Mouse (Mus musculus) hindbrain, embryonic 13.5 days (tissue): Measurements from ENCODE around the gene 3110009E18Rik. TPM values are rescaled to one million over a fixed set of nuclear protein-coding genes. Genes with fewer than 3 reads are reported as not detected.

Experiments
- ATAC-seq: fragments of 200-750 bp; cut with Nextera tagmentation; 2 replicates; pipeline ENCODE4 v1.8.0; 2017; ENCODE audit warnings: moderate TSS enrichment; ENCODE audit not compliant: low FRiP score
- H3K27ac ChIP-seq: fragments of 300-500 bp; sonication (generic); 2 replicates; pipeline ENCODE4 v1.5.1; 2015; ENCODE audit warnings: inconsistent platforms, mild to moderate bottlenecking, moderate library complexity
- H3K27me3 ChIP-seq: fragments of 300-500 bp; sonication (generic); 2 replicates; pipeline ENCODE4 v1.6.1; 2015; ENCODE audit warnings: mild to moderate bottlenecking, inconsistent platforms
- H3K36me3 ChIP-seq: fragments of 300-500 bp; sonication (generic); 2 replicates; pipeline ENCODE4 v1.6.1; 2015; ENCODE audit warnings: mild to moderate bottlenecking, inconsistent platforms
- H3K4me1 ChIP-seq: fragments of 300-500 bp; sonication (generic); replicated peaks from 2 replicates; pipeline ENCODE4 v1.6.1; 2015; ENCODE audit warnings: inconsistent platforms
- H3K4me2 ChIP-seq: fragments of 300-500 bp; sonication (generic); 2 replicates; pipeline ENCODE4 v1.6.1; 2015; ENCODE audit warnings: inconsistent platforms, mild to moderate bottlenecking, moderate library complexity
- H3K4me3 ChIP-seq: fragments of 300-500 bp; sonication (generic); 2 replicates; pipeline ENCODE4 v1.5.1; 2015; ENCODE audit warnings: mild to moderate bottlenecking, inconsistent platforms
- H3K9ac ChIP-seq: fragments of 300-500 bp; sonication (generic); 2 replicates; pipeline ENCODE4 v1.6.1; 2015; ENCODE audit warnings: mild to moderate bottlenecking, inconsistent platforms
- H3K9me3 ChIP-seq: fragments of 300-500 bp; sonication (generic); 2 replicates; pipeline ENCODE4 v1.6.1; 2016; ENCODE audit warnings: inconsistent platforms
- WGBS: fragments of 180-500 bp; shearing (Covaris S2); methylation state at CpG from one replicate; pipeline ENCODE4 v1.1.7; 2015; 5-methylcytosine and 5-hydroxymethylcytosine counted together
- polyA plus RNA-seq: library from polyadenylated mRNA; unstranded; fragments of >200 nt; fragmentation: Nextera tagmentation; extraction: Ambion mirVana; gene quantifications from 2 replicates; pipeline ENCODE4 v1.2.1, GENCODE M21; 2015

The 3110009E18Rik gene
- polyA plus RNA-seq, 1 experiment from 2014 or later = 21.6 TPM

GRCm38 (mm10) chr1:120190946-120191345 lies 70.0 kb downstream of the 3110009E18Rik start:
- H3K36me3 ChIP-seq = no peaks in the 10 kb centered on the region

GRCm38 (mm10) chr1:120192321-120192720 lies 71.3 kb downstream of the 3110009E18Rik start:
- 76% methylated on average over 6 of the region's 6 CpGs for WGBS
- H3K27ac ChIP-seq = no peak overlapping the region

More at GRCm38 (mm10) chr1:120190946-120191345, 70.0 kb downstream of the 3110009E18Rik start:
- Histone ChIP-seq H3K27ac (no peak overlapping the region), H3K27me3 (no peaks in the 10 kb centered on the region), H3K9ac (no peak overlapping the region), H3K9me3 (no peaks in the 10 kb centered on the region), H3K4me1 (peaks cover 16% of the 10 kb centered on the region), H3K4me3 (no peak overlapping the region), H3K4me2 (no peak overlapping the region)
- no peak for ATAC-seq
- WGBS = 87% methylated on average over 6 of the region's 6 CpGs

GRCm38 (mm10) chr1:120193586-120193985 lies 72.6 kb downstream of the 3110009E18Rik start:
- H3K4me2 ChIP-seq = no peak overlapping the region
- H3K4me1 ChIP-seq = peaks cover 7% of the 10 kb centered on the region
- no peak overlapping the region for H3K9ac ChIP-seq
- no peak overlapping the region for H3K27ac ChIP-seq
- no peaks in the 10 kb centered on the region for H3K27me3 ChIP-seq
- H3K4me3 ChIP-seq = no peak overlapping the region
- H3K36me3 ChIP-seq = no peaks in the 10 kb centered on the region
- H3K9me3 ChIP-seq = no peaks in the 10 kb centered on the region
- ATAC-seq = no peak
- WGBS = 95% methylated on average over 10 of the region's 10 CpGs

More at GRCm38 (mm10) chr1:120192321-120192720, 71.3 kb downstream of the 3110009E18Rik start:
- H3K4me2 ChIP-seq = no peak overlapping the region
- no peaks in the 10 kb centered on the region for H3K27me3 ChIP-seq
- peaks cover 7% of the 10 kb centered on the region for H3K4me1 ChIP-seq
- no peak overlapping the region for H3K4me3 ChIP-seq
- no peak for ATAC-seq
- H3K9ac ChIP-seq = no peak overlapping the region
- H3K36me3 ChIP-seq = no peaks in the 10 kb centered on the region
- H3K9me3 ChIP-seq = no peaks in the 10 kb centered on the region

- Histone ChIP-seq H3K27ac (no peak overlapping the region), H3K9me3 (no peaks in the 10 kb centered on the region), H3K27me3 (no peaks in the 10 kb centered on the region), H3K36me3 (no peaks in the 10 kb centered on the region), H3K4me1 (peaks cover 7% of the 10 kb centered on the region), H3K9ac (no peak overlapping the region), H3K4me3 (no peak overlapping the region), H3K4me2 (no peak overlapping the region)
- WGBS = 34% methylated on average over 5 of the region's 5 CpGs
- ATAC-seq = no peak
Measured at GRCm38 (mm10) chr1:120195947-120196346, 75.0 kb downstream of the 3110009E18Rik start.

- peaks cover 7% of the 10 kb centered on the region for H3K4me1 ChIP-seq
- no peak overlapping the region for H3K4me2 ChIP-seq
- no peak overlapping the region for H3K9ac ChIP-seq
- ATAC-seq = no peak
- WGBS = 88% methylated on average over 2 of the region's 2 CpGs
- no peak overlapping the region for H3K4me3 ChIP-seq
- no peaks in the 10 kb centered on the region for H3K27me3 ChIP-seq
- no peaks in the 10 kb centered on the region for H3K36me3 ChIP-seq
- H3K27ac ChIP-seq = no peak overlapping the region
- H3K9me3 ChIP-seq = no peaks in the 10 kb centered on the region
Measured at GRCm38 (mm10) chr1:120196724-120197123, 75.7 kb downstream of the 3110009E18Rik start.

GRCm38 (mm10) chr1:120197189-120197588 lies 76.2 kb downstream of the 3110009E18Rik start:
- Histone ChIP-seq H3K36me3 (no peaks in the 10 kb centered on the region), H3K4me1 (peaks cover 7% of the 10 kb centered on the region), H3K9ac (no peak overlapping the region), H3K4me3 (no peak overlapping the region), H3K9me3 (no peaks in the 10 kb centered on the region), H3K27me3 (no peaks in the 10 kb centered on the region), H3K4me2 (no peak overlapping the region), H3K27ac (no peak overlapping the region)
- peak; percentile 63; the same call in 1 of the 2 replicates for ATAC-seq
- 23% methylated on average over 5 of the region's 5 CpGs for WGBS

GRCm38 (mm10) chr1:120198151-120198550 lies 77.2 kb downstream of the 3110009E18Rik start:
- no peak for ATAC-seq
- WGBS = 39% methylated on average over 3 of the region's 3 CpGs
- no peak overlapping the region for H3K27ac ChIP-seq

GRCm38 (mm10) chr1:120198942-120199341 lies 78.0 kb downstream of the 3110009E18Rik start:
- H3K4me1 ChIP-seq = peaks cover 7% of the 10 kb centered on the region
- H3K36me3 ChIP-seq = no peaks in the 10 kb centered on the region
- H3K27me3 ChIP-seq = no peaks in the 10 kb centered on the region
- no peaks in the 10 kb centered on the region for H3K9me3 ChIP-seq
- 91% methylated on average over 4 of the region's 4 CpGs for WGBS
- no peak overlapping the region for H3K4me2 ChIP-seq
- H3K9ac ChIP-seq = no peak overlapping the region
- no peak overlapping the region for H3K27ac ChIP-seq
- ATAC-seq = no peak
- H3K4me3 ChIP-seq = no peak overlapping the region

More at GRCm38 (mm10) chr1:120198151-120198550, 77.2 kb downstream of the 3110009E18Rik start:
- no peak overlapping the region for H3K9ac ChIP-seq
- H3K36me3 ChIP-seq = no peaks in the 10 kb centered on the region
- no peak overlapping the region for H3K4me3 ChIP-seq
- no peaks in the 10 kb centered on the region for H3K9me3 ChIP-seq
- H3K4me2 ChIP-seq = no peak overlapping the region
- no peaks in the 10 kb centered on the region for H3K27me3 ChIP-seq
- peaks cover 7% of the 10 kb centered on the region for H3K4me1 ChIP-seq

GRCm38 (mm10) chr1:120202542-120202941 lies 81.6 kb downstream of the 3110009E18Rik start:
- Histone ChIP-seq H3K9me3 (no peaks in the 10 kb centered on the region), H3K9ac (no peak overlapping the region), H3K4me2 (no peak overlapping the region), H3K4me3 (no peak overlapping the region), H3K27me3 (no peaks in the 10 kb centered on the region), H3K36me3 (no peaks in the 10 kb centered on the region), H3K27ac (no peak overlapping the region), H3K4me1 (no peaks in the 10 kb centered on the region)
- no peak for ATAC-seq
- 56% methylated on average over 3 of the region's 3 CpGs for WGBS

GRCm38 (mm10) chr1:120203836-120204235 lies 82.8 kb downstream of the 3110009E18Rik start:
- H3K27ac ChIP-seq = no peak overlapping the region
- no peaks in the 10 kb centered on the region for H3K27me3 ChIP-seq
- no peak overlapping the region for H3K4me3 ChIP-seq
- H3K4me2 ChIP-seq = no peak overlapping the region
- H3K9ac ChIP-seq = no peak overlapping the region
- no peak for ATAC-seq
- H3K4me1 ChIP-seq = no peaks in the 10 kb centered on the region
- no peaks in the 10 kb centered on the region for H3K9me3 ChIP-seq
- 81% methylated on average over 5 of the region's 5 CpGs for WGBS
- H3K36me3 ChIP-seq = no peaks in the 10 kb centered on the region

- no peaks in the 10 kb centered on the region for H3K27me3 ChIP-seq
- no peak for ATAC-seq
- H3K9ac ChIP-seq = no peak overlapping the region
- H3K27ac ChIP-seq = no peak overlapping the region
- H3K4me1 ChIP-seq = no peaks in the 10 kb centered on the region
- no peak overlapping the region for H3K4me3 ChIP-seq
- H3K36me3 ChIP-seq = no peaks in the 10 kb centered on the region
- H3K9me3 ChIP-seq = no peaks in the 10 kb centered on the region
- no peak overlapping the region for H3K4me2 ChIP-seq
- 42% methylated on average over 1 of the region's 1 CpGs for WGBS
Measured at GRCm38 (mm10) chr1:120204834-120205233, 83.8 kb downstream of the 3110009E18Rik start.

- Histone ChIP-seq H3K4me3 (no peak overlapping the region), H3K4me1 (no peaks in the 10 kb centered on the region), H3K9ac (no peak overlapping the region), H3K9me3 (no peaks in the 10 kb centered on the region), H3K4me2 (no peak overlapping the region), H3K36me3 (no peaks in the 10 kb centered on the region), H3K27me3 (no peaks in the 10 kb centered on the region), H3K27ac (no peak overlapping the region)
- ATAC-seq = peak; percentile 86
- WGBS = 43% methylated on average over 6 of the region's 6 CpGs
Measured at GRCm38 (mm10) chr1:120207568-120207967, 86.6 kb downstream of the 3110009E18Rik start.

GRCm38 (mm10) chr1:120208502-120209230 lies 87.7 kb downstream of the 3110009E18Rik start:
- H3K9me3 ChIP-seq = no peaks in the 10 kb centered on the region
- no peaks in the 10 kb centered on the region for H3K4me1 ChIP-seq
- no peak overlapping the region for H3K4me2 ChIP-seq
- H3K27ac ChIP-seq = no peak overlapping the region
- no peak for ATAC-seq
- H3K4me3 ChIP-seq = no peak overlapping the region
- H3K27me3 ChIP-seq = no peaks in the 10 kb centered on the region
- H3K9ac ChIP-seq = no peak overlapping the region
- no peaks in the 10 kb centered on the region for H3K36me3 ChIP-seq
- WGBS = 82% methylated on average over 11 of the region's 11 CpGs
